Mouse (Mus musculus): ENCODE measurements at regions not wholly inside any gene's neighbourhood (a gene's known extent, or its start where the extent isn't known, plus 50 kb on each side); places are given as distances from the start of the nearest gene placed in this dataset.

GRCm38 (mm10) chr4:75816026-75816425, 537.9 kb upstream of the Dmac1 start:
- ATAC-seq (ENCODE audit: low FRiP score), result no peak
- Histone ChIP-seq H3K4me3 (replicated peaks) (no peak overlapping the region), H3K4me2 (no peak overlapping the region), H3K4me1 (no peaks in the 10 kb centered on the region), H3K27me3 (replicated peaks) (no peaks in the 10 kb centered on the region), H3K9me3 (replicated peaks) (no peaks in the 10 kb centered on the region), H3K36me3 (no peaks in the 10 kb centered on the region), H3K9ac (replicated peaks) (no peak overlapping the region), H3K27ac (replicated peaks) (no peak overlapping the region)
- WGBS, result 93% methylated on average over 4 of the region's 4 CpGs

- Histone ChIP-seq H3K36me3 (no peaks in the 10 kb centered on the region), H3K4me2 (no peak overlapping the region), H3K27ac (replicated peaks) (no peak overlapping the region), H3K9me3 (replicated peaks) (no peaks in the 10 kb centered on the region), H3K4me1 (no peaks in the 10 kb centered on the region), H3K4me3 (replicated peaks) (no peak overlapping the region), H3K27me3 (replicated peaks) (no peaks in the 10 kb centered on the region), H3K9ac (replicated peaks) (no peak overlapping the region)
- WGBS, result 50% methylated on average over 2 of the region's 2 CpGs
- no peak for ATAC-seq (ENCODE audit: low FRiP score)
Measured at GRCm38 (mm10) chr4:75812266-75812665, 534.2 kb upstream of the Dmac1 start.

GRCm38 (mm10) chr4:75801870-75802269, 523.8 kb upstream of the Dmac1 start:
- no peak for ATAC-seq (ENCODE audit: low FRiP score)
- H3K4me2 ChIP-seq, result no peak overlapping the region
- H3K9ac ChIP-seq (replicated peaks), result no peak overlapping the region
- H3K4me3 ChIP-seq (replicated peaks), result no peak overlapping the region
- no peaks in the 10 kb centered on the region for H3K27me3 ChIP-seq (replicated peaks)
- H3K4me1 ChIP-seq, result no peaks in the 10 kb centered on the region
- H3K27ac ChIP-seq (replicated peaks), result no peak overlapping the region
- WGBS, result 78% methylated on average over 4 of the region's 4 CpGs
- H3K9me3 ChIP-seq (replicated peaks), result no peaks in the 10 kb centered on the region
- no peaks in the 10 kb centered on the region for H3K36me3 ChIP-seq

GRCm38 (mm10) chr4:75801156-75801555, 523.1 kb upstream of the Dmac1 start:
- 90% methylated on average over 4 of the region's 4 CpGs for WGBS
- no peaks in the 10 kb centered on the region for H3K9me3 ChIP-seq (replicated peaks)
- no peak overlapping the region for H3K4me2 ChIP-seq
- ATAC-seq (ENCODE audit: low FRiP score), result no peak
- no peaks in the 10 kb centered on the region for H3K27me3 ChIP-seq (replicated peaks)
- H3K9ac ChIP-seq (replicated peaks), result no peak overlapping the region
- H3K4me1 ChIP-seq, result no peaks in the 10 kb centered on the region
- H3K4me3 ChIP-seq (replicated peaks), result no peak overlapping the region
- no peaks in the 10 kb centered on the region for H3K36me3 ChIP-seq
- no peak overlapping the region for H3K27ac ChIP-seq (replicated peaks)

GRCm38 (mm10) chr4:75791789-75792188, 513.7 kb upstream of the Dmac1 start:
- Histone ChIP-seq H3K4me1 (no peaks in the 10 kb centered on the region), H3K9ac (replicated peaks) (no peak overlapping the region), H3K9me3 (replicated peaks) (no peaks in the 10 kb centered on the region), H3K4me2 (no peak overlapping the region), H3K36me3 (no peaks in the 10 kb centered on the region), H3K4me3 (replicated peaks) (no peak overlapping the region), H3K27ac (replicated peaks) (no peak overlapping the region), H3K27me3 (replicated peaks) (no peaks in the 10 kb centered on the region)
- ATAC-seq (ENCODE audit: low FRiP score), result no peak

GRCm38 (mm10) chr4:75790920-75791589, 513.0 kb upstream of the Dmac1 start:
- H3K9ac ChIP-seq (replicated peaks), result no peak overlapping the region
- H3K4me2 ChIP-seq, result no peak overlapping the region
- H3K4me3 ChIP-seq (replicated peaks), result no peak overlapping the region
- no peak overlapping the region for H3K27ac ChIP-seq (replicated peaks)
- H3K4me1 ChIP-seq, result no peaks in the 10 kb centered on the region
- H3K27me3 ChIP-seq (replicated peaks), result no peaks in the 10 kb centered on the region
- 86% methylated on average over 1 of the region's 1 CpGs for WGBS
- ATAC-seq (ENCODE audit: low FRiP score), result no peak
- no peaks in the 10 kb centered on the region for H3K9me3 ChIP-seq (replicated peaks)
- no peaks in the 10 kb centered on the region for H3K36me3 ChIP-seq

- Histone ChIP-seq H3K9me3 (replicated peaks) (no peaks in the 10 kb centered on the region), H3K9ac (replicated peaks) (no peak overlapping the region), H3K4me3 (replicated peaks) (no peak overlapping the region), H3K36me3 (no peaks in the 10 kb centered on the region), H3K27me3 (replicated peaks) (no peaks in the 10 kb centered on the region), H3K4me1 (no peaks in the 10 kb centered on the region), H3K4me2 (no peak overlapping the region), H3K27ac (replicated peaks) (no peak overlapping the region)
- ATAC-seq (ENCODE audit: low FRiP score), result no peak
- 32% methylated on average over 3 of the region's 3 CpGs for WGBS
Measured at GRCm38 (mm10) chr4:75787405-75787804, 509.3 kb upstream of the Dmac1 start.

- Histone ChIP-seq H3K9me3 (replicated peaks) (no peaks in the 10 kb centered on the region), H3K9ac (replicated peaks) (no peak overlapping the region), H3K4me2 (no peak overlapping the region), H3K4me3 (replicated peaks) (no peak overlapping the region), H3K36me3 (no peaks in the 10 kb centered on the region), H3K27ac (replicated peaks) (no peak overlapping the region), H3K4me1 (no peaks in the 10 kb centered on the region), H3K27me3 (replicated peaks) (no peaks in the 10 kb centered on the region)
- no peak for ATAC-seq (ENCODE audit: low FRiP score)
- 92% methylated on average over 4 of the region's 4 CpGs for WGBS
Measured at GRCm38 (mm10) chr4:75786391-75786790, 508.3 kb upstream of the Dmac1 start.

- no peaks in the 10 kb centered on the region for H3K27me3 ChIP-seq (replicated peaks)
- H3K4me3 ChIP-seq (replicated peaks), result no peak overlapping the region
- ATAC-seq (ENCODE audit: low FRiP score), result no peak
- WGBS, result 79% methylated on average over 1 of the region's 1 CpGs
- H3K4me1 ChIP-seq, result no peaks in the 10 kb centered on the region
- no peaks in the 10 kb centered on the region for H3K9me3 ChIP-seq (replicated peaks)
- no peak overlapping the region for H3K27ac ChIP-seq (replicated peaks)
- no peak overlapping the region for H3K4me2 ChIP-seq
- H3K9ac ChIP-seq (replicated peaks), result no peak overlapping the region
- H3K36me3 ChIP-seq, result no peaks in the 10 kb centered on the region
Measured at GRCm38 (mm10) chr4:75779492-75779891, 501.4 kb upstream of the Dmac1 start.

- Histone ChIP-seq H3K27ac (replicated peaks) (no peak overlapping the region), H3K36me3 (no peaks in the 10 kb centered on the region), H3K27me3 (replicated peaks) (no peaks in the 10 kb centered on the region), H3K9ac (replicated peaks) (no peak overlapping the region), H3K4me1 (no peaks in the 10 kb centered on the region), H3K4me2 (no peak overlapping the region), H3K9me3 (replicated peaks) (no peaks in the 10 kb centered on the region), H3K4me3 (replicated peaks) (no peak overlapping the region)
- 29% methylated on average over 1 of the region's 1 CpGs for WGBS
- no peak for ATAC-seq (ENCODE audit: low FRiP score)
Measured at GRCm38 (mm10) chr4:75764141-75764540, 486.0 kb upstream of the Dmac1 start.

GRCm38 (mm10) chr4:75744605-75745004, 466.5 kb upstream of the Dmac1 start:
- no peak overlapping the region for H3K4me2 ChIP-seq
- H3K27me3 ChIP-seq (replicated peaks), result no peaks in the 10 kb centered on the region
- no peaks in the 10 kb centered on the region for H3K36me3 ChIP-seq
- H3K27ac ChIP-seq (replicated peaks), result no peak overlapping the region
- WGBS, result 56% methylated on average over 6 of the region's 6 CpGs
- ATAC-seq (ENCODE audit: low FRiP score), result no peak
- H3K9ac ChIP-seq (replicated peaks), result no peak overlapping the region
- no peak overlapping the region for H3K4me3 ChIP-seq (replicated peaks)
- no peaks in the 10 kb centered on the region for H3K9me3 ChIP-seq (replicated peaks)
- no peaks in the 10 kb centered on the region for H3K4me1 ChIP-seq

- ATAC-seq (ENCODE audit: low FRiP score), result no peak
- no peaks in the 10 kb centered on the region for H3K27me3 ChIP-seq (replicated peaks)
Measured at GRCm38 (mm10) chr4:75741585-75741984, 463.5 kb upstream of the Dmac1 start.

More at GRCm38 (mm10) chr4:75741585-75741984, 463.5 kb upstream of the Dmac1 start:
- Histone ChIP-seq H3K9me3 (replicated peaks) (no peaks in the 10 kb centered on the region), H3K4me2 (no peak overlapping the region), H3K9ac (replicated peaks) (no peak overlapping the region), H3K36me3 (no peaks in the 10 kb centered on the region), H3K4me3 (replicated peaks) (no peak overlapping the region), H3K4me1 (no peaks in the 10 kb centered on the region), H3K27ac (replicated peaks) (no peak overlapping the region)
